8 mouse cellular contexts compared by ENCODE assay signal in genomic region chr7:131559986-131560696, GRCm38 (mm10). TPM values are rescaled to one million over a fixed set of nuclear protein-coding genes. Genes with fewer than 3 reads are reported as not detected.
DNase-seq lines count a peak whose midpoint lies in the region; ATAC-seq lines count a peak whose summit lies in the region.

Bub3 (plus strand) TSS chr7:131560222.

- DNase-seq in MEL-GATA-1-ER (ENCODE audit: extremely low read depth, low read depth) = peak; percentile 93
- DNase-seq in cerebellum, adult 8-10 months = peak; percentile 89
- peak; percentile 93 for DNase-seq in forelimb bud, embryonic 11.5 days (ENCODE audit: low read depth, low spot score)
- peak; percentile 84 for DNase-seq in layer of hippocampus, adult 9-10 months (ENCODE audit: low spot score)
- DNase-seq in ovary, postnatal 10 days (ENCODE audit: low spot score) = peak; percentile 78
- DNase-seq in thymus, postnatal 10 days (ENCODE audit: low spot score in 2 of 2) = peak; percentile 85 to 88

- peak; percentile 91 to 92 for ATAC-seq in hematopoietic stem cell, adult 5-6 weeks (replicated peaks in 1 of 2; ENCODE audit: insufficient read depth in 1 of 2, low FRiP score in 2 of 2, low TSS enrichment in 1 of 2, low read depth in 1 of 2, poor library complexity in 2 of 2, severe bottlenecking in 2 of 2)
- peak; percentile 94 for ATAC-seq in lung, embryonic 16.5 days (ENCODE audit: low read depth)

- peaks cover 34% of the 10 kb centered on the region for H3K27me3 ChIP-seq in lung, embryonic 16.5 days (ENCODE audit: control insufficient read depth, insufficient read depth, low read depth, low read length)

- H3K27ac ChIP-seq in lung, embryonic 16.5 days (ENCODE audit: low read length) = peak within 1 kb of the TSS; percentile 93

- peaks cover 23% of the 10 kb centered on the region for H3K36me3 ChIP-seq in lung, embryonic 16.5 days (ENCODE audit: control insufficient read depth, insufficient read depth, low read length)

- peak within 1 kb of the TSS; percentile 91 for H3K4me3 ChIP-seq in lung, embryonic 16.5 days (ENCODE audit: low read length)

- H3K4me1 ChIP-seq in lung, embryonic 16.5 days (replicated peaks; ENCODE audit: control insufficient read depth, insufficient read depth, low read length) = peaks cover 15% of the 10 kb centered on the region

- WGBS in lung, embryonic 16.5 days = under 1% methylated on average over 45 of the region's 51 CpGs

- no peaks in the 10 kb centered on the region for H3K9me3 ChIP-seq in lung, embryonic 16.5 days (ENCODE audit: control insufficient read depth, low read length)

- peak within 1 kb of the TSS; percentile 96 for H3K9ac ChIP-seq in lung, embryonic 16.5 days (ENCODE audit: low read length)

- peak within 1 kb of the TSS; percentile 67 for H3K4me2 ChIP-seq in lung, embryonic 16.5 days (ENCODE audit: low read depth, low read length)

RNA-seq across cellular contexts. Expression of gene Bub3, which starts in this region (rescaled TPM):
- 65.0 and 78.4 TPM in 2 replicates for total RNA-seq in hematopoietic stem cell, adult 5-6 weeks (2017)
- polyA plus RNA-seq in lung, embryonic 16.5 days (2015; fragmentation: Nextera tagmentation; extraction: Ambion mirVana) = 243 and 245 TPM in 2 replicates

Comparison
In these comparisons a context has a peak if more than half of its experiments do, and no peak if none do; other contexts are left out.
1. Peak in every context shown above with its lines: DNase-seq, ATAC-seq, H3K4me3 ChIP-seq and H3K27ac ChIP-seq.